Mouse (Mus musculus) left cerebral cortex, adult 2 months (tissue): Measurements from ENCODE around the gene Pde6d. TPM values are rescaled to one million over a fixed set of nuclear protein-coding genes. Genes with fewer than 3 reads are reported as not detected.

ENCODE experiments used
- DNase-seq, 2 experiments: peaks; one replicate each; pipeline ENCODE4 v3.0.0; 2021 to 2022; ENCODE audit warnings: low spot score in 2 of 2, mixed read lengths in 1 of 2; ENCODE audit errors: extremely low spot score in 1 of 2
- H3K27ac ChIP-seq: fragments of 200-600 bp; 2 replicates; pipeline ENCODE4 v1.8.1; 2022
- H3K4me3 ChIP-seq: fragments of 200-600 bp; 2 replicates; pipeline ENCODE4 v1.8.1; 2022
- CTCF ChIP-seq: fragments of 200-600 bp; IDR thresholded peaks from 2 replicates; pipeline ENCODE4 v1.8.1; 2022; ENCODE audit warnings: antibody characterized with exemption, mild to moderate bottlenecking, moderate library complexity
- intact Hi-C: fragments of 180-260 bp; cut with DNase I; formaldehyde crosslinking; loops from one replicate; pipeline ENCODE4 v1.15.1; 2025
- total RNA-seq, 2 experiments: library from RNA; stranded (reverse); gene quantifications; 2 replicates each; pipeline ENCODE4 v1.2.3; 2021

Pde6d gene
- total RNA-seq, 2 experiments from 2014 or later = 43.7 to 50.3 TPM

GRCm38 (mm10) chr1:86531547-86532321, 50.7 kb downstream of the Pde6d start:
- H3K27ac ChIP-seq = peak overlapping the region; percentile 59; the same call in 1 of the 2 replicates
- intact Hi-C loops = loop anchor here (1.0 to 5.0 kb wide), 3 partner anchors 30 to 159 kb away; no protein-coding TSS in a partner anchor
- H3K4me3 ChIP-seq = no peak overlapping the region
- no peak for DNase-seq
- TF ChIP-seq CTCF = no peak

- no peak for TF ChIP-seq CTCF
- no peak for DNase-seq
- H3K4me3 ChIP-seq = no peak overlapping the region
- intact Hi-C loops = loop anchor here (5.0 kb wide), 1 partner anchor 159 kb away; no protein-coding TSS in a partner anchor
- no peak overlapping the region for H3K27ac ChIP-seq
These were observed 51.4 kb downstream of the Pde6d start for GRCm38 (mm10) chr1:86530871-86531546.

GRCm38 (mm10) chr1:86529590-86529989, 52.8 kb downstream of the Pde6d start:
- intact Hi-C loops = no loop called here
- H3K4me3 ChIP-seq = peak overlapping the region; percentile 99; the same call in 1 of the 2 replicates
- no peak overlapping the region for H3K27ac ChIP-seq

GRCm38 (mm10) chr1:86528571-86529180, 53.8 kb downstream of the Pde6d start:
- H3K27ac ChIP-seq = peak overlapping the region; percentile 97
- H3K4me3 ChIP-seq = peak overlapping the region; percentile 99
- DNase-seq = peak; percentile 42 to 55
- TF ChIP-seq CTCF = no peak; the same call in 1 of the 2 replicates
- intact Hi-C loops = loop anchor here (1.0 kb wide), 2 partner anchors 27 to 88 kb away; no protein-coding TSS in a partner anchor

More at GRCm38 (mm10) chr1:86529590-86529989, 52.8 kb downstream of the Pde6d start:
- TF ChIP-seq CTCF = no peak
- no peak for DNase-seq

GRCm38 (mm10) chr1:86527599-86528486, 54.6 kb downstream of the Pde6d start:
- DNase-seq = peak; percentile 92 to 96
- intact Hi-C loops = loop anchor here (1.0 kb wide), 2 partner anchors 27 to 88 kb away; no protein-coding TSS in a partner anchor
- Histone ChIP-seq H3K4me3 (peak overlapping the region; percentile 99), H3K27ac (peak overlapping the region; percentile 97)
- TF ChIP-seq CTCF = peak; percentile 84

GRCm38 (mm10) chr1:86526789-86527598, 55.4 kb downstream of the Pde6d start:
- Histone ChIP-seq H3K27ac (peak overlapping the region; percentile 97), H3K4me3 (peak overlapping the region; percentile 99)
- intact Hi-C loops = no loop called here
- TF ChIP-seq CTCF = no peak
- peak; percentile 35 to 51 for DNase-seq

GRCm38 (mm10) chr1:86526116-86526788, 56.2 kb downstream of the Pde6d start, which contains the start of gene Ptma:
Gene Ptma (plus strand): TSS chr1:86526726.
- intact Hi-C loops = no loop called here
- no peak; the same call in 1 of the 2 replicates for TF ChIP-seq CTCF
- peak; percentile 97 to 99 for DNase-seq
- Histone ChIP-seq H3K27ac (peak within 1 kb of the TSS; percentile 100), H3K4me3 (peak within 1 kb of the TSS; percentile 99)

- DNase-seq = peak in 1 of 2 experiments; percentile 67
- peak overlapping the region; percentile 99 for H3K4me3 ChIP-seq
- peak overlapping the region; percentile 100 for H3K27ac ChIP-seq
- TF ChIP-seq CTCF = no peak
- intact Hi-C loops = loop anchor here (1.0 kb wide), 2 partner anchors 21 to 38 kb away; no protein-coding TSS in a partner anchor
These were observed 56.8 kb downstream of the Pde6d start for GRCm38 (mm10) chr1:86525499-86526115.
